Mouse (Mus musculus) midbrain, embryonic 15.5 days (tissue): Measurements from ENCODE around the gene Ccnf. TPM values are rescaled to one million over a fixed set of nuclear protein-coding genes. Genes with fewer than 3 reads are reported as not detected.

Experiments
- ATAC-seq: fragments of 200-750 bp; cut with Nextera tagmentation; replicated peaks from 2 replicates; pipeline ENCODE4 v1.8.0; 2017; ENCODE audit warnings: moderate TSS enrichment
- H3K27ac ChIP-seq: fragments of 300-500 bp; sonication (generic); 2 replicates; pipeline ENCODE4 v1.5.1; 2015; ENCODE audit warnings: mild to moderate bottlenecking, inconsistent platforms
- H3K27me3 ChIP-seq: fragments of 300-500 bp; sonication (generic); replicated peaks from 2 replicates; pipeline ENCODE4 v1.6.1; 2015; ENCODE audit warnings: inconsistent platforms
- H3K36me3 ChIP-seq: fragments of 300-500 bp; sonication (generic); replicated peaks from 2 replicates; pipeline ENCODE4 v1.6.1; 2015; ENCODE audit warnings: inconsistent platforms
- H3K4me1 ChIP-seq: fragments of 300-500 bp; sonication (generic); 2 replicates; pipeline ENCODE4 v1.6.1; 2015; ENCODE audit warnings: inconsistent platforms
- H3K4me2 ChIP-seq: fragments of 300-500 bp; sonication (generic); 2 replicates; pipeline ENCODE4 v1.6.1; 2015; ENCODE audit warnings: inconsistent platforms, mild to moderate bottlenecking, moderate library complexity
- H3K4me3 ChIP-seq: fragments of 300-500 bp; sonication (generic); 2 replicates; pipeline ENCODE4 v1.5.1; 2015; ENCODE audit warnings: mild to moderate bottlenecking, inconsistent platforms
- H3K9ac ChIP-seq: fragments of 300-500 bp; sonication (generic); 2 replicates; pipeline ENCODE4 v1.6.1; 2015; ENCODE audit warnings: mild to moderate bottlenecking, inconsistent platforms
- H3K9me3 ChIP-seq: fragments of 300-500 bp; sonication (generic); 2 replicates; pipeline ENCODE4 v1.6.1; 2016; ENCODE audit warnings: inconsistent platforms
- WGBS: fragments of 180-500 bp; shearing (Covaris S2); methylation state at CpG from one replicate; pipeline ENCODE4 v1.1.7; 2015; ENCODE audit warnings: mixed read lengths; 5-methylcytosine and 5-hydroxymethylcytosine counted together
- microRNA-seq: library from miRNA; unstranded; fragments of <30 nt; microRNA quantifications from one replicate; pipeline ENCODE4, GENCODE M21; 2016
- polyA plus RNA-seq: library from polyadenylated mRNA; unstranded; fragments of >200 nt; fragmentation: Nextera tagmentation; extraction: Ambion mirVana; gene quantifications from 2 replicates; pipeline ENCODE4 v1.2.1, GENCODE M21; 2015

Ccnf gene
- polyA plus RNA-seq, 1 experiment from 2014 or later: 13.9 TPM

- Histone ChIP-seq H3K36me3 (0 out of 2 replicates have a peak, but pooled peaks cover 3% of the 10 kb centered on the region), H3K9ac (no peak overlapping the region), H3K4me1 (0 out of 2 replicates have a peak, but pooled peaks cover 2% of the 10 kb centered on the region), H3K9me3 (no peaks in the 10 kb centered on the region), H3K27me3 (no peaks in the 10 kb centered on the region), H3K4me3 (no peak overlapping the region), H3K27ac (no peak overlapping the region), H3K4me2 (no peak overlapping the region)
- no peak for ATAC-seq
- 94% methylated on average over 5 of the region's 5 CpGs for WGBS
Observed at GRCm38 (mm10) chr17:24193769-24194168, 57.5 kb downstream of the Ccnf start.

- 0 out of 2 replicates have a peak, but pooled peaks cover 3% of the 10 kb centered on the region for H3K36me3 ChIP-seq
- ATAC-seq: no peak
- H3K4me3 ChIP-seq: no peak overlapping the region
- WGBS: 86% methylated on average over 8 of the region's 8 CpGs
- no peaks in the 10 kb centered on the region for H3K27me3 ChIP-seq
- no peaks in the 10 kb centered on the region for H3K9me3 ChIP-seq
- no peak overlapping the region for H3K4me2 ChIP-seq
- H3K27ac ChIP-seq: no peak overlapping the region
- no peak overlapping the region for H3K9ac ChIP-seq
- 0 out of 2 replicates have a peak, but pooled peaks cover 2% of the 10 kb centered on the region for H3K4me1 ChIP-seq
Observed at GRCm38 (mm10) chr17:24193268-24193667, 58.0 kb downstream of the Ccnf start.

- H3K4me3 ChIP-seq: no peak overlapping the region
- H3K9ac ChIP-seq: no peak overlapping the region
- no peaks in the 10 kb centered on the region for H3K9me3 ChIP-seq
- no peak for ATAC-seq
- H3K4me2 ChIP-seq: no peak overlapping the region
- no peak overlapping the region for H3K27ac ChIP-seq
- H3K27me3 ChIP-seq: no peaks in the 10 kb centered on the region
- H3K36me3 ChIP-seq: peaks cover 3% of the 10 kb centered on the region; the same call in 1 of the 2 replicates
- 0 out of 2 replicates have a peak, but pooled peaks cover 2% of the 10 kb centered on the region for H3K4me1 ChIP-seq
- 81% methylated on average over 8 of the region's 8 CpGs for WGBS
Observed at GRCm38 (mm10) chr17:24192848-24193247, 58.4 kb downstream of the Ccnf start.

DNA sequence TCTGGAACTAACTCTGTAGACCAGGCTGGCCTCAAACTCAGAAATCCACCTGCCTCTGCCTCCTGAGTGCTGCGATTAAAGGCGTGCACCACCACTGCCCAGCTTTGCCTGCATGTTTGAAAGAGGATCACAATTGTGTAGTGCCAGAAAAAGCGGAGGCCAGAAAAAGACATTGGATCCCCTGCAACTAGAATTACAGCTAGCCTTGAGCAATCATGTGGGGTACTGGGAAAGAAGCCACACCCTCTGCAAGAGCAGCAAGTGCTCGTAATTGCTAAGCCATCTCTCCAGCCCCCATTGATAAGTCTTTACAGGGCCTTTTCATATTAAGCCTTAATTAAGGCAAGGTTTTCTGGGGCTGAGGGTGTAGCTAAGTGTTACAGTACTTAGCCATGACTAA, 59.8 kb downstream of the Ccnf start:
- Histone ChIP-seq H3K9ac (no peak overlapping the region), H3K4me2 (no peak overlapping the region), H3K36me3 (peaks cover 3% of the 10 kb centered on the region; the same call in 1 of the 2 replicates), H3K27me3 (no peaks in the 10 kb centered on the region), H3K27ac (no peak overlapping the region), H3K4me1 (no peaks in the 10 kb centered on the region), H3K9me3 (no peaks in the 10 kb centered on the region), H3K4me3 (no peak overlapping the region)
- no peak for ATAC-seq
- 75% methylated on average over 4 of the region's 4 CpGs for WGBS

- no peaks in the 10 kb centered on the region for H3K9me3 ChIP-seq
- no peak overlapping the region for H3K27ac ChIP-seq
- H3K4me3 ChIP-seq: no peak overlapping the region
- H3K27me3 ChIP-seq: no peaks in the 10 kb centered on the region
- WGBS: 91% methylated on average over 2 of the region's 2 CpGs
- no peak for ATAC-seq
- no peaks in the 10 kb centered on the region for H3K4me1 ChIP-seq
- H3K9ac ChIP-seq: no peak overlapping the region
- no peak overlapping the region for H3K4me2 ChIP-seq
- H3K36me3 ChIP-seq: peaks cover 3% of the 10 kb centered on the region; the same call in 1 of the 2 replicates
Observed at GRCm38 (mm10) chr17:24190934-24191333, 60.4 kb downstream of the Ccnf start.

DNA sequence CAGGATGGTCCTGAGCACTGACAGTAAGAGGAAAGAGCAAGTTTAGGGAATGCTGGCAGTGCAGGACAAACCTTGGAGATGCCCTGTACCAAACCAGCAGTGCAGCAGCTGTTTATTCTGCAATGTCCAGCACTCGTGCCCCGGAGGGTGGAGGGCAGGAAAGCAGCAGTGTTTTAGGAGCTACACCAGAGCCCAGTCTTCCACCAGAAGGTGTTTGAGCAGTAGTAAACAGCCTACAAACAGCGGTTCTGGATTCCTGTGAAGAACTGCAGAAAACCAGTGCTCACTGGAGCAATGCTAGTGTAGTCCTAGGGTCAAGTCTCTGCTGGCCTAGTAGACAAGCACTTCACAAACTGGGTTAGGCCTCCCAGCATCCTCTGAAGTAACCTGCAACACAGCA, 77.0 kb downstream of the Ccnf start:
- no peak for ATAC-seq
- Histone ChIP-seq H3K4me2 (no peak overlapping the region), H3K9ac (no peak overlapping the region), H3K36me3 (0 out of 2 replicates have a peak, but pooled peaks cover 3% of the 10 kb centered on the region), H3K27ac (no peak overlapping the region), H3K27me3 (no peaks in the 10 kb centered on the region), H3K4me1 (peaks cover 7% of the 10 kb centered on the region), H3K9me3 (no peaks in the 10 kb centered on the region), H3K4me3 (no peak overlapping the region)
- WGBS: 80% methylated on average over 3 of the region's 3 CpGs

GRCm38 (mm10) chr17:24173423-24173822, 77.9 kb downstream of the Ccnf start:
- Histone ChIP-seq H3K9ac (no peak overlapping the region), H3K27ac (no peak overlapping the region), H3K27me3 (no peaks in the 10 kb centered on the region), H3K4me1 (peaks cover 7% of the 10 kb centered on the region), H3K4me3 (no peak overlapping the region), H3K9me3 (no peaks in the 10 kb centered on the region), H3K4me2 (no peak overlapping the region), H3K36me3 (no peaks in the 10 kb centered on the region)
- WGBS: 0% methylated on average over 3 of the region's 3 CpGs
- no peak for ATAC-seq

Small RNAs within 50 kb of the gene (microRNA-seq; reads per million reads assigned to microRNA genes)
- gene Mir5134 (0.74 reads per million), gene Mir6965 (not detected)

Other genes with a start within 250 kb of the Ccnf start
- gene Prss27, start 213.3 kb downstream of the Ccnf start, polyA plus RNA-seq: 0.36 and 0.44 TPM in 2 replicates
- gene Kctd5, start 178.0 kb downstream of the Ccnf start, polyA plus RNA-seq: 73.4 and 77.9 TPM in 2 replicates
- gene Pdpk1, start 100.6 kb downstream of the Ccnf start, polyA plus RNA-seq: 69.8 and 75.5 TPM in 2 replicates
- gene Amdhd2, start 87.7 kb downstream of the Ccnf start, polyA plus RNA-seq: 32.1 and 39.6 TPM in 2 replicates
- 1,357 and 1,392 TPM in 2 replicates for gene Atp6v0c, start 81.8 kb downstream of the Ccnf start, polyA plus RNA-seq
- gene Tbc1d24, start 45.9 kb downstream of the Ccnf start, polyA plus RNA-seq: 28.7 and 30.7 TPM in 2 replicates
- 5.1 and 5.4 TPM in 2 replicates for gene Ntn3, start 42.0 kb downstream of the Ccnf start, polyA plus RNA-seq
- 12.1 and 12.5 TPM in 2 replicates for gene Tedc2, start 30.6 kb downstream of the Ccnf start, polyA plus RNA-seq
- gene Abca17, start 99.6 kb upstream of the Ccnf start, polyA plus RNA-seq: 0.41 and 0.65 TPM in 2 replicates
- 32.4 and 34.6 TPM in 2 replicates for gene Abca3, start 100.5 kb upstream of the Ccnf start, polyA plus RNA-seq
- 364 and 368 TPM in 2 replicates for gene Rnps1, start 163.1 kb upstream of the Ccnf start, polyA plus RNA-seq
- gene Eci1, start 175.2 kb upstream of the Ccnf start, polyA plus RNA-seq: 35.4 and 36.4 TPM in 2 replicates
- 7.3 and 9.6 TPM in 2 replicates for gene Dnase1l2, start 191.6 kb upstream of the Ccnf start, polyA plus RNA-seq
- 53.1 and 55.6 TPM in 2 replicates for gene E4f1, start 218.8 kb upstream of the Ccnf start, polyA plus RNA-seq
- gene Pgp, start 218.9 kb upstream of the Ccnf start, polyA plus RNA-seq: 63.7 and 67.1 TPM in 2 replicates
- 0.23 and 0.28 TPM in 2 replicates for gene Bricd5, start 222.4 kb upstream of the Ccnf start, polyA plus RNA-seq
- 40.6 and 43.7 TPM in 2 replicates for gene Mlst8, start 227.6 kb upstream of the Ccnf start, polyA plus RNA-seq
- 50.3 and 52.9 TPM in 2 replicates for gene Caskin1, start 237.1 kb upstream of the Ccnf start, polyA plus RNA-seq